Mouse (Mus musculus) lung, embryonic 14.5 days (tissue): ENCODE results near the gene Aldoart1. TPM values are rescaled to one million over a fixed set of nuclear protein-coding genes. Genes with fewer than 3 reads are reported as not detected.

Experiments
- ATAC-seq: fragments of 200-750 bp; cut with Nextera tagmentation; 2 replicates; pipeline ENCODE4 v1.8.0; 2017; ENCODE audit warnings: mild to moderate bottlenecking, moderate TSS enrichment, moderate library complexity; ENCODE audit not compliant: insufficient read depth
- DNase-seq: peaks from one replicate; pipeline ENCODE4 v3.0.0-alpha.2; 2015
- H3K27ac ChIP-seq: fragments of 300-500 bp; sonication (generic); 2 replicates; pipeline ENCODE4 v1.5.1; 2014; ENCODE audit warnings: low read depth, mild to moderate bottlenecking, moderate library complexity
- H3K27me3 ChIP-seq: fragments of 300-500 bp; sonication (generic); 2 replicates; pipeline ENCODE4 v1.6.1; 2014; ENCODE audit warnings: low read length, control low read depth; ENCODE audit not compliant: insufficient read depth
- H3K36me3 ChIP-seq: fragments of 300-500 bp; sonication (generic); 2 replicates; pipeline ENCODE4 v1.6.1; 2014; ENCODE audit warnings: control low read depth; ENCODE audit not compliant: insufficient read depth
- H3K4me1 ChIP-seq: fragments of 300-500 bp; sonication (generic); 2 replicates; pipeline ENCODE4 v1.6.1; 2014; ENCODE audit warnings: antibody characterized with exemption, control low read depth; ENCODE audit not compliant: insufficient read depth
- H3K4me2 ChIP-seq: fragments of 300-500 bp; sonication (generic); 2 replicates; pipeline ENCODE4 v1.6.1; 2014; ENCODE audit warnings: mild to moderate bottlenecking
- H3K4me3 ChIP-seq: fragments of 300-500 bp; sonication (generic); 2 replicates; pipeline ENCODE4 v1.5.1; 2014; ENCODE audit warnings: low read depth, low read length
- H3K9ac ChIP-seq: fragments of 300-500 bp; sonication (generic); 2 replicates; pipeline ENCODE4 v1.6.1; 2014
- H3K9me3 ChIP-seq: fragments of 300-500 bp; sonication (generic); 2 replicates; pipeline ENCODE4 v1.6.1; 2016; ENCODE audit warnings: low read depth, low read length, control low read depth
- CTCF ChIP-seq: IDR thresholded peaks from 2 replicates; pipeline ENCODE4 v1.5.1; 2016; ENCODE audit warnings: antibody characterized with exemption, low read depth
- WGBS: fragments of 180-500 bp; shearing (Covaris S2); extraction: QIAGEN DNeasy Blood & Tissue Kit; methylation state at CpG from one replicate; pipeline ENCODE4 v1.1.7; 2014; 5-methylcytosine and 5-hydroxymethylcytosine counted together
- polyA plus RNA-seq: library from polyadenylated mRNA; unstranded; fragments of >200 nt; fragmentation: Nextera tagmentation; extraction: Ambion mirVana; gene quantifications from 2 replicates; pipeline ENCODE4 v1.2.1, GENCODE M21; 2014

Gene Aldoart1
- polyA plus RNA-seq, result not detected in 2 replicates

DNA sequence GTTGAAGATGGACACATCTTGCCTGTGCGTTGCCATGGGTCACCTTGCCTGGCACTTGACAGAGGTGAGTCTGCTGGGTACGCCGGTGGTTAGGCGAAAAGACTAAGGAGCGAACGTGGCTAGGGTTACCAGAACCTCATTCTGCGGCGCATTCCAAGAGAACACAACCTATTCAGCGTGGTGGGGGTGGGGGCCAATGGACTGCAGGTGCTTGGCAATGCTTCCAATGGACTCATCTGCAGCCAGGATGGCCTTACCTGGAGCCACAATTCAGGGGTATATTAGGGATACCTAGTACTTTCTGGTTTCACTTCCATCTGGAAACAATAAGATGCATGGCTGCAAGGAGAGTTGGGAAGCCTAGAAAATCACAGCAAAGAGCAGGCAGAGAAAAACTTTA, at the start of gene Aldoart1:
TSS of gene Aldoart1 (minus strand) at position 101 of the 400 bp plus-strand sequence.
- no peak within 1 kb of the TSS for H3K27ac ChIP-seq
- no peaks in the 10 kb centered on the region for H3K4me1 ChIP-seq
- H3K4me2 ChIP-seq, result no peak within 1 kb of the TSS
- H3K4me3 ChIP-seq, result no peak within 1 kb of the TSS
- no peak for ATAC-seq
- no peaks in the 10 kb centered on the region for H3K9me3 ChIP-seq
- H3K9ac ChIP-seq, result no peak within 1 kb of the TSS
- 90% methylated on average over 9 of the region's 9 CpGs for WGBS
- TF ChIP-seq CTCF, result no peak
- DNase-seq, result no peak
- H3K36me3 ChIP-seq, result no peaks in the 10 kb centered on the region
- no peaks in the 10 kb centered on the region for H3K27me3 ChIP-seq

DNA sequence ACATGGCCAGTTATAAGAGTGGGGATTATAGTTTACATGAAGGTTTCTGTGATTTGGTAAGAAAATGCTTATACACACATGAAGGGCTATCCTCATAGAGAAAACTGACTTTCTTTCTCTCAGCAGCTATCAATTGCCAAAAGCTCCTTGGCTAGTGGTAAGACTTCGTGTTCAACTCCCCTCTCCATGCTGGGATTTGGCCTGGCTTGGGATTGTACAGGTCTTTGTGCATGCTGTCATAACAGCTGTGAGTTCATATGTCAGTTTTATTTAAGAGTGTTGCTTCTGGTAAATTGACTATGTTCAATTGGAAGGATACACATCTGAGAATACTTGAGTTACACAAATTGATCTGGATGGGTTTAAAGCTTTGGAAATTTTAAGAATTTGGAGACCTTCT, 49.1 kb upstream of the Aldoart1 start:
- DNase-seq (no peak), ATAC-seq (no peak)
- Histone ChIP-seq H3K27ac (no peak overlapping the region), H3K4me1 (no peaks in the 10 kb centered on the region), H3K27me3 (no peaks in the 10 kb centered on the region), H3K4me2 (no peak overlapping the region), H3K36me3 (no peaks in the 10 kb centered on the region), H3K9ac (no peak overlapping the region), H3K4me3 (no peak overlapping the region), H3K9me3 (no peaks in the 10 kb centered on the region)
- no peak for TF ChIP-seq CTCF
- WGBS, result 48% methylated on average over 1 of the region's 1 CpGs

DNA sequence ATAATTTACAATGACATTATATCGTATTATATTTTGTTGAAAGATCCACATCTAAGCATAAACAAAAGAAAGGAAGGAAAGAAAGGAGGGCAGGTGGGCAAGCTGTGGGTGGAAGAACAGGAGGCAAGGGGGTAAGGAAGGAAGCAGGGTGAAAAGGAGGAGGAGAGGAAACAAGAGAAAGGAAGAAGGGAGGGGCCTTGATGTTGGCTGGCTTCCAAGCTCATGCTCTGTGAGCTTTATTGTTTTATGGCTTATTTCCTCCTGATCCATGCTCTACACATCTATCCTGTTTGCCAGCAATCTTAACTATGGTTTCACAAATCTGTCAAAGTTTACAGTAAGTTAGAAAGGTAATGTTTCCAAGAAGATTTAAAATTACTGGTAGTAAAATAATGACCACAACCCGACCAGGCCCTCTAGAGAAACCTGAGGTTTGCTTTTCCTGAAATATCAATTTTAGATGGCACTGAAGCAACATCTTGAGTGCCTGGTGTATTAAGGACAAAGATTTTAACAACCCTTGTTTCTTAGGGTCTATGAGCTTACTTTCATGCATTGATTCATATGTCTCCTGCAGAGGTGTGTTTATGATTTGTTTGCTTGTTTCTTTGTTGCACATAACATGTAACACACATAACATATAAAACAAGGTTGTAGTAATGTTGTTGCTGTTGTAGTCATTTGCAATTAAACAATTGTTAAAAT, 13.1 kb upstream of the Aldoart1 start:
- 58% methylated on average over 2 of the region's 2 CpGs for WGBS
- peak; percentile 31; the same call in 1 of the 2 replicates for ATAC-seq
- DNase-seq, result peak; percentile 43
- Histone ChIP-seq H3K9ac (no peak overlapping the region), H3K27me3 (no peaks in the 10 kb centered on the region), H3K36me3 (no peaks in the 10 kb centered on the region), H3K9me3 (no peaks in the 10 kb centered on the region), H3K4me2 (no peak overlapping the region), H3K27ac (no peak overlapping the region), H3K4me1 (no peaks in the 10 kb centered on the region), H3K4me3 (no peak overlapping the region)
- TF ChIP-seq CTCF, result no peak

DNA sequence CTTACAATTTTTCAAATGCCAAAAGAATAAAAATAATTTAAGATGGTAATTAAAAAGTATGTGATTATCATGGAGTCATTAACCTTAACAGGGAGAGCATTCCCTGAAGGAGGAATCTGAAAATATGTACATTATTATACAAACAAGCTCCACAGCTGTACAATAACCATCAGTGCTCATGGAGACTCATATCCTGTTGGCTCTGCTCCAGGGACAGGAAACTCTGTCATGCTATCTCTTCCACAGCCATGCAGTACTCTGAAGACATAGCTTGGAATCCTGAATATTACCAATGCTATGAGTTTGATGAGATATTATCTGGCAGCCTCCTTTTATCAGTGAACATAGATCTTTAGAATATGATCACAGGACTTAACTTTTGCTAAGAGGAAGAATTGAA, 8.2 kb downstream of the Aldoart1 start:
- no peaks in the 10 kb centered on the region for H3K4me1 ChIP-seq
- H3K9me3 ChIP-seq, result no peaks in the 10 kb centered on the region
- no peak for TF ChIP-seq CTCF
- no peaks in the 10 kb centered on the region for H3K27me3 ChIP-seq
- DNase-seq (peak; percentile 76), ATAC-seq (peak; percentile 71; the same call in 1 of the 2 replicates)
- no peaks in the 10 kb centered on the region for H3K36me3 ChIP-seq
- no peak overlapping the region for H3K9ac ChIP-seq
- no peak overlapping the region for H3K4me2 ChIP-seq
- no peak overlapping the region for H3K4me3 ChIP-seq
- no peak overlapping the region for H3K27ac ChIP-seq

DNA sequence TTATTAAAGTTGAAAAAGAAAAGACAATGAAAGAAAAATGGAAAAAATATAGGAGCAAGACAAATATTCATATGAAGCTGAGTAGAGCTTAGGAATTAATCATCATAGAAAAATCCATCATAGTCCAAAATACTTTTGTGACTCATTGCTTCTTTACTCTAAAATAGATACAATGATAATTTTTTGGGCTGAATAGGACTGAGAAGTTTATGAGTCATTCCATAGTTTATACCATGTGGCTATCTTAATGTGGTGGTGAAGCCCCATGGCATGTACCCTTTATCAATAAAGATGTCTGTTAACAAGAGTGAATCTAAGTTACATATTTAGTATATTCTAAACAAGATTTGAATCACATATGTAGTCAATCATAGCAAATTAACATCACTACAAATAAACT, 9.4 kb downstream of the Aldoart1 start:
- H3K36me3 ChIP-seq, result no peaks in the 10 kb centered on the region
- DNase-seq (no peak), ATAC-seq (no peak)
- no peak overlapping the region for H3K27ac ChIP-seq
- H3K4me3 ChIP-seq, result no peak overlapping the region
- no peak overlapping the region for H3K4me2 ChIP-seq
- no peak overlapping the region for H3K9ac ChIP-seq
- H3K4me1 ChIP-seq, result no peaks in the 10 kb centered on the region
- no peaks in the 10 kb centered on the region for H3K9me3 ChIP-seq
- no peaks in the 10 kb centered on the region for H3K27me3 ChIP-seq
- no peak for TF ChIP-seq CTCF

DNA sequence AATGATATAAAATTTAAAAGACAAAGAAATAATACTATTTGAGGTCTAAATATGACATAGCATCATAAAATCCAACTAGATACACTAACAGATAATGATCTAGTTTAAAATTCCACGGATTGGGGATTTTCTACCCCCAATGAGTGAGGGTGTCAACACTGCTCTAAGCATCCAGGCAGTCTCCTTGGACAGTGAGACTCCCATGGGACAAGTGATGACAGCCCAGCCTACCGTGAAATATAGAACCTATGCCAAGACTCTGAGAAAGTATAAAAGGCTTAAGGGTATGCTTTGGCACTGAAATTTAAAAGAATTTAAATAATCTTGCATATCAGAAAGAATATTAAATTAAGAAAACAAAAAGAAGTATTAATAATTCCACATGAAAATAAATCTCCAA, 16.0 kb downstream of the Aldoart1 start:
- no peak overlapping the region for H3K27ac ChIP-seq
- 52% methylated on average over 2 of the region's 2 CpGs for WGBS
- no peaks in the 10 kb centered on the region for H3K36me3 ChIP-seq
- H3K4me2 ChIP-seq, result no peak overlapping the region
- no peaks in the 10 kb centered on the region for H3K9me3 ChIP-seq
- no peak for TF ChIP-seq CTCF
- no peak overlapping the region for H3K9ac ChIP-seq
- ATAC-seq (no peak), DNase-seq (no peak)
- H3K27me3 ChIP-seq, result no peaks in the 10 kb centered on the region
- H3K4me3 ChIP-seq, result no peak overlapping the region
- no peaks in the 10 kb centered on the region for H3K4me1 ChIP-seq

DNA sequence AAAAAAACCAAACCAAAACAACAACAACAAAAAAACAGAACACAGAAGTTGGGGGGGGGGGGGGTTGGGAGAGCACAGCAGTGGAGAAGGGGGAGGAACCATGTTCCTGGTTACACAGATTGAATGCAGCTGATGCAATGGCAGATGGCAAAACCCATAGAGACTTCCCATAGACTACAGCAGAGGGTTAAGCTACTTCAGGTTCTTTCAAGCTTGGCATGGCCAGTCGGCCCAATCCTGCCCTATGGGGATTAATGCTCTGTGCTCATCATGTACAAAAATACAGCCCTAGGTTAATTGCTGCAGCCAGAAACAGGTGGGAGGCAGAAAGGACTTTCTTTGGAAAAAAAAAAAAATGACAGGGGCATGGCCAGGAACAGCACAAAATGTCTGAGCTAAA, 17.0 kb downstream of the Aldoart1 start:
- TF ChIP-seq CTCF, result no peak
- H3K4me2 ChIP-seq, result no peak overlapping the region
- H3K9ac ChIP-seq, result no peak overlapping the region
- DNase-seq (no peak), ATAC-seq (no peak)
- H3K4me3 ChIP-seq, result no peak overlapping the region
- H3K4me1 ChIP-seq, result no peaks in the 10 kb centered on the region
- H3K27ac ChIP-seq, result no peak overlapping the region
- H3K36me3 ChIP-seq, result no peaks in the 10 kb centered on the region
- no peaks in the 10 kb centered on the region for H3K9me3 ChIP-seq
- 67% methylated on average over 1 of the region's 1 CpGs for WGBS
- H3K27me3 ChIP-seq, result no peaks in the 10 kb centered on the region
